Mouse (Mus musculus): ENCODE data around the gene Polr2l.

The Polr2l gene

GRCm38 (mm10) chr7:141475011-141475804, at the start of gene Polr2l, which contains the start of gene Tspan4:
Gene Polr2l, minus strand, starts transcription at chr7:141475132.
Gene Tspan4, plus strand, starts transcription at chr7:141475240.
- in situ Hi-C loops (cut with MboI): loop anchor here (10.0 kb wide), 1 partner anchor 430 kb away; no protein-coding TSS in a partner anchor

DNA sequence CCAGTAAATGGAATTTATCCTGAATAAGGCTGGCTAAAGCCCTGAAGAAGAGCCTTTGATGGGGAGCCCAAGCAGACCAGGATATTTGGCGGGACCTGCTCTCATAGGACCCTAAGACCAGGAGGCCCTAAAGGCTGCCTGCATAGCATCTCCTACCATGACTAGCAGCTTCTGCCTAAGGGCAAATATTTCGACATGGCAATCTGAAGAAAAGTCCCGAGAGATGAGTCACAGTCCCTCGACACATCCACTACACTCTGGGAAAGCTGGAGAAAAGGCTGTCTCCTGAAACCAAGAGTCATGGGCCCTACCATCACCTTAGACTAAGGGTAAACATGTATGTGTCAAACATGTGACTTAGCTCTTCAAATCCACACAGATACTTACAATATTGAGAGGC, 49.3 kb upstream of the Polr2l start:
- in situ Hi-C loops (cut with MboI): loop anchor here (10.0 kb wide), 1 partner anchor 119 kb away; no protein-coding TSS in a partner anchor

DNA sequence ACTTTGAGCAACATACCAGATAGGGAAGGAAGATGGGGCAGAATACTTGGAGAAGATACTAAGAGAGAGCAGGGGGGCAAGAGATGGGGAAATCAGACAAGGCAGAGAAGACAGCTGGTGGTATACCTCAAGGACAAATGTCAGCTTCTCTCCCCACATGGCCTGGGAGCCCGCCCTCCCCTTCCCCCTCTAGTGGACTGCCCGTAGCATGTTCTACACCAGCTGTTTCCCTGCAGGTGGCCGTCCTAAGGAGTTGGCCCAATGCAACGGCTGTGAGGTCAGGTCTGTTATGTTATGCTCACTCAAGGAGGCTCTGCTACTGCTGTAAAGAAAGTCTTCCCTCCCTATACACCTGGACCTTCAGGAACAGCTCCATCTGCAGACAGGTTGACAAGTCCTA, 48.1 kb upstream of the Polr2l start:
- in situ Hi-C loops (cut with MboI): loop anchor here (10.0 kb wide), 1 partner anchor 118 kb away; no protein-coding TSS in a partner anchor

GRCm38 (mm10) chr7:141519795-141520194, 44.9 kb upstream of the Polr2l start:
- in situ Hi-C loops (cut with MboI): loop anchor here (10.0 kb wide), 1 partner anchor 115 kb away; no protein-coding TSS in a partner anchor

- in situ Hi-C loops (cut with MboI): no loop called here
Observed at GRCm38 (mm10) chr7:141518926-141519325, 44.0 kb upstream of the Polr2l start.

- in situ Hi-C loops (cut with MboI): no loop called here
Observed at GRCm38 (mm10) chr7:141518296-141518695, 43.4 kb upstream of the Polr2l start.

- in situ Hi-C loops (cut with MboI): no loop called here
Observed at GRCm38 (mm10) chr7:141517638-141518037, 42.7 kb upstream of the Polr2l start.

DNA sequence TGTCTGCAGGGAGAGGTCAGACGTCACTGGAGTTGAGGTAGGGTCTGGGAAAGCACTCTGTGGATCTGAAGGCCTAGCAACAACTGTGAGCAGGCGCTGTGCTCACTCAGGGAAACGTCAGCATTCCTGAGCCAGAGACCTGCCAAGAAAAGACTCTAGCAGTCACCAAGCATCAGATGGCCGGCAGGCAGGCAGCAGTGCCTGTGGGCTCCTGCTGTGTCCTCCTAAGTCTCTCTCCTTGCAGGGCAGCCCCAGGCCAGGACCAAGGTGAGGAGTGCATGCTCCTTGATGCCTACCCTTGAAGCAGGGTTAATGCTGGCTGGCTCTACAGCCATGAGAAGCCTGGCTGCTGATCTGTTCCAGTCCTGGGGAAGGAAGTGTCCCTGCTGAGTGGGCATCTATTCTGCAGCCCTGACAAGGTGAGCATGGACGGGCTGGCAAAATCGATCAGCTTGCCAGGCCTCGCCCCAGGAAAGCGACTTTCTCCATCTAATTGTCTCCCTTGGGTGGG, 35.8 kb upstream of the Polr2l start:
- in situ Hi-C loops (cut with MboI): no loop called here

DNA sequence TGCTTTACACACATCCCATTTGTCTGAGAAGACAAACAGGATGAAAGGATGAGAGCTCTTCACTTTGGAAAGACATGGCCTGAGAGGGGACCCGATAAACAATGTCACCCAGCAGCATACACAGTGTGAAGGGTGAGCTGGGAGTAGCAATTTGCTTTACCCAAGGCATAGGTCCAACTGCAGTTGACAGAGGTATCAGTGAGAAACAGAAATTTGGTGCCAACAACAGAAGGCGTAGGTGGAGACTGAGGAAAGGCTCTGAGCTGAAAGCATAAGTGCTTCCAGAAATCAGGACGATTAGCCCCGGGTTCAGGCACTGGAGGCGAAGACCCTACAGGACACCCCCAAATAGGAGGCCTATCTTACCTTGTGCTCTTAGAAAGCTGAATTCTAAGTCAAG, 35.3 kb upstream of the Polr2l start:
- in situ Hi-C loops (cut with MboI): no loop called here

- in situ Hi-C loops (cut with MboI): no loop called here
Observed at GRCm38 (mm10) chr7:141508160-141508559, 33.2 kb upstream of the Polr2l start.

- in situ Hi-C loops (cut with MboI): no loop called here
Observed at GRCm38 (mm10) chr7:141506278-141506677, 31.3 kb upstream of the Polr2l start.

GRCm38 (mm10) chr7:141502556-141502905, 27.6 kb upstream of the Polr2l start:
- in situ Hi-C loops (cut with MboI): no loop called here

- in situ Hi-C loops (cut with MboI): no loop called here
Observed at GRCm38 (mm10) chr7:141501820-141502555, 27.1 kb upstream of the Polr2l start.

DNA sequence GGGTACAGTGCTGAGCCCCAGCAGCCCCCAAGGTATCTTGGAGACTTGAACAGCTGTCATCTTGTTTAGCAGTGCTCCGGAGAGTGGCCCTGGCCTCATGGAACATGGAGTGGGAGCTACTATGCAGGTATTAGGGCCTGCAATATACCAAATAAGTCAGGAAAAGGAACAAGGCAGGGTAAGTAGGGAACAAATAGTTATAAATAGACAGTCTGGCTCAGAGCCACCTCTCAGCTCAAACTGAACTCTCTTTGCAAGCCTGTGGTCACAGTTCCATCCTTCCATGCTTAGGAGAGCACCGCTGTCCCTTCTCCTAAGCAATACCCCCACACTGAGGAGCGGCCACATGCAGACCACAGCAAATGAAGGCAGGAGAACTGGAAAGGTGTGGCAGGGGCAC, 22.7 kb upstream of the Polr2l start:
- in situ Hi-C loops (cut with MboI): no loop called here

- in situ Hi-C loops (cut with MboI): no loop called here
Observed at GRCm38 (mm10) chr7:141495940-141496339, 21.0 kb upstream of the Polr2l start.

DNA sequence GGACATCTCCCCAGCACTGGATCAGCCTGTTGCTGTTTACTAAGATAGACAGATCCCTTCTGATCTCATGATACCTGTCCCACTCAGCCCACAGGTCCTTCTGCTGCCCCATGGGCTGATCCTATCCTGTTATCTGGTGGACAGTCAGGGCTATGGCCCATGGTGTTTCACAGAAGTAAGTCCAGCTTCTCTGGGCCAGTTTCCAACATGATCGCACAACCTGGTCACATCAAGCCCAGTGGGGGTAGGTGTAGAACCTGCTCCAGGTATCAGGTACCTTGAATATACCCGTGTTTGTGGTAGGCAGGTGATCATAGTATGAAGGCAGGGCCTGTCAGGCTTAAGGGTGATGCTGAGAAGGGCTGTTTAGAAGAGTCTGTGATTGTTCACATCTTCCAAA, 20.4 kb upstream of the Polr2l start:
- in situ Hi-C loops (cut with MboI): no loop called here

DNA sequence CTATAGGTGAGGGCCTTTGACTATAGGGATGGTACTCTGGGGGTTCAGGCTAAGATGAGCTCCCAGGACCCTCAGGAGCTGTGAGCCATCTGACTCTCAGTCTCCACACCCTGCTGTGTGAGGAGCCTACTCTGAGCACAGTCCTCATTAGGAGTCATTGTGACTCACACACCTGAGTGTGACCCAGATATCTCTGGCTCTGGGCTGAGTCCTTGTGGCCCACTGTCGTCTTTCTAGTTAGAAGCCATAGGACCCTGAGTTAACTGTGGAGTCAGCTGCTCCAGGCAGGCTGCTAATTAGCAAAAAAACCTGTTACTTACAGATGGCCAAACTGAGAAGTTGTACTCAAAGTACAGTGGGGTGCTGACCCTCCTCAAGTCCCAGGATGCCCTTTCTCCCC, 18.8 kb upstream of the Polr2l start:
- in situ Hi-C loops (cut with MboI): no loop called here

DNA sequence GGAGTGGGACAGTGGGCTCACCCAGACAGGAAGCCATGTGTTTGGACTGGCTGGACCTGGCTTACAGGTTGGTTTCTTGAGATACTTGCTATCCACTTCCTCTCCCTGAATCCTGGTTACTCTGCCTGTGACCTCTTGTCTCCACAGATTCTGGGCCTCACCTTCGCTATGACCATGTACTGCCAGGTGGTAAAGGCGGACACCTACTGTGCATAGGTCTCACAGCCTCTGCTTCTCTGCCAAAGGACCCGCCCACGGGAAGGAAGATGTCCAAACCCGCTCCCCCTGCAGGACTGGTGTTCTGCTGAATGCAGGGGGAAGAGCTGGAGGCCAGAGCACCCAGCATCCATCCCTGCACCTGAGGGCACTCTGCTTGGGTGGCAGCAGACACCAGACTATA, 17.8 kb upstream of the Polr2l start:
- in situ Hi-C loops (cut with MboI): no loop called here

GRCm38 (mm10) chr7:141491151-141491550, 16.2 kb upstream of the Polr2l start:
- in situ Hi-C loops (cut with MboI): no loop called here

DNA sequence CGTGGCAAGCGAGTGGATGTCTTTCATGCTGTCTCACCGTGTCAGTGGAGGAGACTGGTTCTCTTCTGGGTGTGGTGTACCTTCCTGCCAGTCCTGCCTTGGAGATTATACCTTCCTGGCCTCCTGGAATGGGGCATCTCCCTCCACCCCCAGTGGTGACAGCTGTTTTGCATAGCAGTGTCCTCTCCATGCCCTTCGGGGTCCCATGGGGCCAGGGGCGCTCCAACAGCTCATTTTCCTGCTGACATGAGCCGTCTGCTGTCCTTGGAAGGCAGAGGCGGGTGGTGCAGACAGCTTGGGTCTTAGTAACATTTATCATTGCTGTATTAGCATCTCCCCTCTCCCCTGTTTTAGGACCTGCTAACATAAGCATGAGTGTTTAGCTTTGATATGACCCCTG, 12.2 kb upstream of the Polr2l start:
- in situ Hi-C loops (cut with MboI): no loop called here

- in situ Hi-C loops (cut with MboI): no loop called here
Observed at GRCm38 (mm10) chr7:141486239-141486638, 11.3 kb upstream of the Polr2l start.

- in situ Hi-C loops (cut with MboI): no loop called here
Observed at GRCm38 (mm10) chr7:141485606-141486005, 10.7 kb upstream of the Polr2l start.

DNA sequence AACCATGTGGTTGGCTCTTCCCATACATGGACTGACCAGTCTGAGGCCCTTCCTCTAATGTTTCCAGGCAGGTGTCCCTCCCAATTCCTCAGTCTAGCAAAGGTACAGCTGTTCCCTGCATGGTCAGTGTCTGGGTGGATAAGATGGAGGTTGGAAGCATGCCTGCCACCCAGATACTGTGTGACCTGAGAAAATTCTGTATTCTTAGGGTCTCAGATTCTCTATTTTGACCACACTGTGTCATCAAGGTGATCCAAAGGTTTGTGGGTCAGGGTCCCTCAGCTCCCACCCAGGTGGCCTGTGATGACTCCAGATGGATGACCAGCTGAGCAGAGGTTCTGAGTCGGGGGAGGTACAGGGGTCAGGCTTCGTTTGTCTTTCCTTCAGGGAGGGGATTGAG, 10.3 kb upstream of the Polr2l start:
- in situ Hi-C loops (cut with MboI): no loop called here

Measured in mature B cell (primary cell).